Mouse (Mus musculus) ES-CJ7 (cell line): ENCODE results near the gene Olfr1219.

ENCODE experiments used
- DNase-seq: peaks from one replicate; pipeline ENCODE4 v3.0.0; 2011; ENCODE audit warnings: low read depth, low spot score

Olfr1219 gene

DNA sequence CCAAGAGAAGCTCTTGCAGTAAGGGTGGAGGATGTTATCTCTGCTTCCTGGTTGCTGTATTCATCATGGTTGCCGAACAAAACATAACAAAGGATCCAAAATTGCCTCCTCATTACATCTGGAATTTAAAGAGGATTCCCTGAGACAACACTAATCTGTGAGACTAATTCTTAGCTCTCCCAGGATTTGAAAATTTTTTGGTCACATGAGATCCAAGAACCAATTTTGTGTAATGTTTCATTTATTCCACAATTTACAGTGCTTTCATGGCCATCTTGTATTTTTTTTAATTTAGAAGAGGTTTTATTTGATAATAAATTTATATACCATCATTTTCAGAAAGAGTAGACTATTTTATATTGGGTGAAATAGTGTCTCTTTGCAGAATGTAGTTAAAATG is at the start of gene Olfr1219:
TSS of gene Olfr1219 (minus strand) at position 101 of the 400 bp plus-strand sequence.
- DNase-seq: no peak

- no peak for DNase-seq
Measured at GRCm38 (mm10) chr2:89132954-89133353, 49.6 kb upstream of the Olfr1219 start, which contains the start of gene Olfr1222. TSS of gene Olfr1222 (minus strand) at chr2:89133054.

DNA sequence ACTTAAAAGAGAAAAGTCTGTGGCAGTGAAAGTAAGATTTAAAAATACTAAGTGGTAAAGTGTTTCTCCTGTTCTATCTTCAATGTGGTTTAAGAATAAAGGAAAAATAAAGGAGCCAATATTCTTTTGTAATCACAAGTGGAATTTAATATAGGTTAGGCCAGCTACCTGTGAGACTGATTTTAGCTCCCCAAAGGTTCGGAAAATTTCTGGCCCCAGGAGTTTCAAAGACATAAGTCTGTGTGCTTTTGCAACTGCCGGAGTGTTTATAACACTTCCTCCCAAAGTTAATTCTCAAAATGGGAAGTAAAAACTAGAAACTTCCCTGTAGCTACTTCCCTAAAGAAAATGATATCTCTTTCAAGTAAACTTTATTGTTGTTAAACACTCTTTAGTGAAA is 33.9 kb upstream of the Olfr1219 start, which contains the start of gene Olfr1221:
TSS of gene Olfr1221 (minus strand) at position 101 of the 400 bp plus-strand sequence.
- no peak for DNase-seq

GRCm38 (mm10) chr2:89106735-89107134 is 23.4 kb upstream of the Olfr1219 start, which contains the start of gene Olfr1220:
TSS of gene Olfr1220 (minus strand) at chr2:89106835.
- no peak for DNase-seq

- DNase-seq: no peak
Measured at GRCm38 (mm10) chr2:89105651-89106050, 22.3 kb upstream of the Olfr1219 start.

DNA sequence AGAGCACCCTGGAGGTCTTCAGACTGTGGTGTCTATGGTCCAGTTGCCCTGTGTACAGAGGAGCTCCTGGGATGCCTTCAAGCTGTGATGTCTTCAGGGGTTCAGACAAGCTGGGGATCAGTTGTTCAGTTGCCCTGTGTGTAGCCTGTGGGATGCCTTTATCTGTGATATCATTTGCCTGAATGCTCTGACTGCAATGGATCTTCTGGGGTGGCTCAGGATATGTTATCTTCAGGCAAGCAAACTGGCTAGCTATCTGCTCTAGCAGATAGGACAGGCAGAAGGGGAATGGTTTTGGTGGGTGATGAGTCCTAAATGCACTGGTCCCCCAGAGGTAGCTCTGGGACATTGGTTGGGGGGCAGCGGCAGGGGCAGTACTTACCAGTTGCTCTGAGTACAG is 10.5 kb upstream of the Olfr1219 start:
- no peak for DNase-seq

DNA sequence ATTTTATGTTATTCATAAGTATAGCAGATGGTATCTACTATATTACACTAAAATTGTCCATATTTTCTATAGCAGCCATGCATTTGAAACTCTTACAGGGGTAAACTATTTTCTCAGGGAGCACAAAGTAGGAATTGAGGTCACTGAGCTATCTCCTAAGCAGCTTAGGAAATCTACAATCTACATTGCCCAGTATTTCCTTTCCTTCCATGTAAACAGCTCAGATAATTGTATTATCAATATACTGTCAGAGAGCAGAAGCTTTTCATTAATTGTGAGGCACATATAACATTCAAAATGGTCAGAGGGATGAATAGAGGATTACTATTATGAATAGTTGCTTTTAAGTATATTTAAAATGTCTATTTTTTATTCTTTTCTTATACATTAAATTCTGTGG is 1.8 kb downstream of the Olfr1219 start:
- DNase-seq: no peak

DNA sequence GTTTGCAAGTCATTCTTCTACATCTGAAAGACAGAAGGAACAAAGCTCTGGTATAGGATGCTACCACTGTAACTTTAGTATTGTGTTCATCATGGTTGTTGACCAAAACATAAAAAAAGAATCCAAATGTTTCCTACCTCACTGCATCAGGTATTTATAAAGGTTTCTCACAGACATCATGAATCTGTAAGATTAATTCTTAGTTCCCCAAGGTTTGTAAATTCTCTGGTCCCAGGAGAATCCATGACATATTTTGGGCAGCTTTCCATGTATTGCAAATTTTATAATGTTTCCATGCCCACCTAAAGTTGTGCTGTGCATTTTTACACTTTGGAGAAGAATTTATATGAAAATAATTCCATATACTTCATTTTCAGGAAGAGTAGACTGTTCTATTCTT is 22.2 kb downstream of the Olfr1219 start, which contains the start of gene Olfr1218:
TSS of gene Olfr1218 (minus strand) at position 101 of the 400 bp plus-strand sequence.
- DNase-seq: no peak

- DNase-seq: no peak
Measured at GRCm38 (mm10) chr2:89031965-89032364, 51.3 kb downstream of the Olfr1219 start, which contains the start of gene Olfr1217. TSS of gene Olfr1217 (minus strand) at chr2:89032065.
